ENCODE assay signal across 15 mouse cellular contexts in genomic region chr10:121425079-121425478, GRCm38 (mm10). TPM values are rescaled to one million over a fixed set of nuclear protein-coding genes. Genes with fewer than 3 reads are reported as not detected.
DNase-seq lines count a peak whose midpoint lies in the region; ATAC-seq and TF ChIP-seq lines count a peak whose summit lies in the region.
"Had no signal": no experiment of that assay in that cellular context is flagged by ENCODE, and none has a peak within 500 bp of the region (broad histone marks: within the 10 kb centered on the region; RNA-seq: fewer than 3 reads in every experiment).

No protein-coding gene starts in this region.

- no peaks in the 10 kb centered on the region for H3K9me3 ChIP-seq in kidney, embryonic 15.5 days (replicated peaks)
- H3K9me3 ChIP-seq in stomach, postnatal 0 days (ENCODE audit: control insufficient read depth, low read length) = no peaks in the 10 kb centered on the region
- H3K9me3 ChIP-seq: limb, embryonic 15.5 days had no signal

- H3K27ac ChIP-seq in heart, adult 2 months = peak overlapping the region; percentile 60
- H3K27ac ChIP-seq in kidney, embryonic 15.5 days = 0 out of 2 replicates have a peak overlapping the region, but pooled peaks have one; percentile 27
- no peak overlapping the region for H3K27ac ChIP-seq in kidney, adult 2 months (ENCODE audit: insufficient read depth, low read depth, low read length)
- peak overlapping the region; percentile 65 for H3K27ac ChIP-seq in stomach, postnatal 0 days (replicated peaks)

- no peak for TF ChIP-seq POLR2A in heart, adult 2 months (IDR thresholded peaks at IDR 0.05; ENCODE audit: insufficient read depth, low read depth, low read length)
- TF ChIP-seq POLR2A in kidney, adult 2 months (IDR thresholded peaks at IDR 0.05; ENCODE audit: low read depth, low read length) = no peak

- intact Hi-C loops in heart, adult 2 months (cut with DNase I) = no loop called here

- WGBS in heart, adult 2 months = 83% methylated on average over 5 of the region's 5 CpGs
- WGBS in kidney, embryonic 15.5 days = 88% methylated on average over 5 of the region's 5 CpGs
- 96% methylated on average over 5 of the region's 5 CpGs for WGBS in kidney, adult 2 months
- 85% methylated on average over 5 of the region's 5 CpGs for WGBS in stomach, postnatal 0 days

- no peak overlapping the region for H3K9ac ChIP-seq in heart, adult 2 months (ENCODE audit: low read depth, low read length)
- no peak overlapping the region for H3K9ac ChIP-seq in kidney, embryonic 15.5 days
- no peak overlapping the region for H3K9ac ChIP-seq in stomach, postnatal 0 days (ENCODE audit: low read length)
- H3K9ac ChIP-seq: hindbrain, embryonic 14.5 days; limb, embryonic 15.5 days had no signal

- H3K27me3 ChIP-seq in heart, adult 2 months (ENCODE audit: control insufficient read depth, insufficient read depth, low read length) = no peaks in the 10 kb centered on the region
- no peaks in the 10 kb centered on the region for H3K27me3 ChIP-seq in kidney, embryonic 15.5 days
- no peaks in the 10 kb centered on the region for H3K27me3 ChIP-seq in kidney, adult 2 months (replicated peaks; ENCODE audit: control insufficient read depth, insufficient read depth, low read length)
- no peaks in the 10 kb centered on the region for H3K27me3 ChIP-seq in stomach, postnatal 0 days (ENCODE audit: control insufficient read depth, insufficient read depth, low read length)
- H3K27me3 ChIP-seq: limb, embryonic 15.5 days had no signal

- peaks cover 3% of the 10 kb centered on the region for H3K79me2 ChIP-seq in heart, adult 2 months (replicated peaks; ENCODE audit: control insufficient read depth, insufficient read depth, low read length)

- no peak overlapping the region for H3K4me3 ChIP-seq in heart, adult 2 months
- no peak overlapping the region for H3K4me3 ChIP-seq in kidney, embryonic 15.5 days (replicated peaks)
- no peak overlapping the region for H3K4me3 ChIP-seq in kidney, adult 2 months (ENCODE audit: insufficient read depth, low read depth, low read length)
- no peak overlapping the region for H3K4me3 ChIP-seq in stomach, postnatal 0 days (ENCODE audit: low read depth, low read length)
- H3K4me3 ChIP-seq: limb, embryonic 15.5 days had no signal

- H3K4me2 ChIP-seq in kidney, embryonic 15.5 days = no peak overlapping the region
- H3K4me2 ChIP-seq in stomach, postnatal 0 days (replicated peaks; ENCODE audit: low read depth) = no peak overlapping the region
- H3K4me2 ChIP-seq: hindbrain, embryonic 14.5 days; limb, embryonic 15.5 days had no signal

- ATAC-seq in kidney, embryonic 15.5 days (replicated peaks; ENCODE audit: low FRiP score) = no peak
- no peak for ATAC-seq in stomach, postnatal 0 days (ENCODE audit: low FRiP score, low TSS enrichment)
- ATAC-seq: forebrain, embryonic 14.5 days had no signal

- H3K36me3 ChIP-seq in heart, adult 2 months (ENCODE audit: control insufficient read depth, insufficient read depth, low read length) = peaks cover 5% of the 10 kb centered on the region
- H3K36me3 ChIP-seq in kidney, embryonic 15.5 days = no peaks in the 10 kb centered on the region
- no peaks in the 10 kb centered on the region for H3K36me3 ChIP-seq in kidney, adult 2 months (ENCODE audit: control insufficient read depth, insufficient read depth, low read length)
- no peaks in the 10 kb centered on the region for H3K36me3 ChIP-seq in stomach, postnatal 0 days (ENCODE audit: control insufficient read depth, insufficient read depth, low read length)
- H3K36me3 ChIP-seq: limb, embryonic 15.5 days had no signal

- DNase-seq in heart, adult 2 months = no peak
- no peak for DNase-seq in heart, postnatal 4 days
- DNase-seq in kidney, adult 2 months = no peak
- no peak for DNase-seq in stomach, postnatal 0 days (ENCODE audit: low spot score)
- DNase-seq in thymus, postnatal 4 days = peak; percentile 69
- no peak for DNase-seq in cerebellum, adult 11-12 months
- no peak for DNase-seq in layer of hippocampus, adult 18-20 months (ENCODE audit: low spot score in 2 of 2)
- DNase-seq: B cell, adult 2 months; kidney, adult 11 months; kidney, postnatal 14 days; lung, postnatal 10 days had no signal

- no peak for TF ChIP-seq EP300 in heart, adult 2 months (IDR thresholded peaks at IDR 0.05; ENCODE audit: insufficient read depth, low read depth, low read length)
- TF ChIP-seq EP300 in stomach, postnatal 0 days (optimal IDR thresholded peaks at IDR 0.05) = no peak

- TF ChIP-seq CTCF in heart, adult 2 months (IDR thresholded peaks at IDR 0.05) = no peak
- no peak for TF ChIP-seq CTCF in kidney, adult 2 months (conservative IDR thresholded peaks at IDR 0.05; ENCODE audit: insufficient read depth, insufficient read length, low read depth, low read length)
- no peak; the same call in 1 of the 2 replicates for TF ChIP-seq CTCF in stomach, postnatal 0 days (IDR thresholded peaks at IDR 0.05; ENCODE audit: low read depth)

- peaks cover 49% of the 10 kb centered on the region for H3K4me1 ChIP-seq in heart, adult 2 months (ENCODE audit: control insufficient read depth, insufficient read depth, low read length)
- H3K4me1 ChIP-seq in kidney, embryonic 15.5 days = peaks cover 93% of the 10 kb centered on the region
- peaks cover 43% of the 10 kb centered on the region for H3K4me1 ChIP-seq in kidney, adult 2 months (ENCODE audit: control insufficient read depth, insufficient read depth, low read length)
- peaks cover 14% of the 10 kb centered on the region for H3K4me1 ChIP-seq in stomach, postnatal 0 days (replicated peaks; ENCODE audit: control insufficient read depth, insufficient read depth)

RNA-seq across cellular contexts. Expression of gene Rassf3, which starts 51.1 kb away (rescaled TPM):
- 100 to 1,000 TPM; 134 to 135 TPM for total RNA-seq in heart, adult 2 months (2021)
- 69.4 and 121 TPM in 2 replicates for polyA plus RNA-seq in heart, adult 2 months (2012; rRNA removed)
- 10 to 100 TPM; 82.2 to 85.0 TPM for total RNA-seq in heart, postnatal 4 days (2021)
- polyA plus RNA-seq in kidney, embryonic 15.5 days (2015; fragmentation: Nextera tagmentation; extraction: Ambion mirVana) = 13.8 and 14.7 TPM in 2 replicates
- 31.1 and 35.3 TPM in 2 replicates for polyA plus RNA-seq in kidney, adult 2 months (2012; rRNA removed)
- polyA plus RNA-seq in stomach, postnatal 0 days (2015; fragmentation: Nextera tagmentation; extraction: Ambion mirVana) = 19.2 and 20.0 TPM in 2 replicates
- 1 to 10 TPM; 9.6 to 9.8 TPM for total RNA-seq in layer of hippocampus, adult 18-20 months (2021)
